Mouse (Mus musculus) naive thymus-derived CD4-positive, alpha-beta T cell, adult 2 months (primary cell): ENCODE measurements at regions not wholly inside any gene's neighbourhood (a gene's known extent, or its start where the extent isn't known, plus 50 kb on each side); places are given as distances from the start of the nearest gene placed in this dataset.

Experiments used
- DNase-seq: peaks from one replicate; pipeline ENCODE4 v3.0.0-alpha.2; 2011; ENCODE audit warnings: low read depth

- DNase-seq, result no peak
These were observed 136.3 kb downstream of the Utp6 start for GRCm38 (mm10) chr11:79825881-79826280.

GRCm38 (mm10) chr11:79823631-79824310, 138.4 kb downstream of the Utp6 start:
- no peak for DNase-seq

GRCm38 (mm10) chr11:79821986-79822385, 140.2 kb downstream of the Utp6 start:
- no peak for DNase-seq

GRCm38 (mm10) chr11:79815156-79815555, 147.0 kb downstream of the Utp6 start:
- DNase-seq, result no peak

GRCm38 (mm10) chr11:79806911-79807466, 155.2 kb downstream of the Utp6 start:
- DNase-seq, result peak; percentile 52

GRCm38 (mm10) chr11:79806417-79806816, 155.8 kb downstream of the Utp6 start:
- DNase-seq, result no peak

GRCm38 (mm10) chr11:79805981-79806415, 156.2 kb downstream of the Utp6 start:
- no peak for DNase-seq

GRCm38 (mm10) chr11:79803971-79804370, 158.2 kb downstream of the Utp6 start:
- no peak for DNase-seq

GRCm38 (mm10) chr11:79803006-79803405, 159.2 kb downstream of the Utp6 start:
- no peak for DNase-seq

GRCm38 (mm10) chr11:79802566-79802965, 159.6 kb downstream of the Utp6 start:
- no peak for DNase-seq

GRCm38 (mm10) chr11:79800256-79800655, 161.9 kb downstream of the Utp6 start:
- DNase-seq, result no peak

- no peak for DNase-seq
These were observed 173.9 kb downstream of the Utp6 start for GRCm38 (mm10) chr11:79788251-79788741.

GRCm38 (mm10) chr11:79787766-79788165, 174.4 kb downstream of the Utp6 start:
- DNase-seq, result no peak

GRCm38 (mm10) chr11:79784071-79784470, 178.1 kb downstream of the Utp6 start:
- DNase-seq, result no peak

- no peak for DNase-seq
These were observed 180.2 kb downstream of the Utp6 start for GRCm38 (mm10) chr11:79781966-79782365.

GRCm38 (mm10) chr11:79779756-79780155, 182.4 kb downstream of the Utp6 start:
- no peak for DNase-seq

GRCm38 (mm10) chr11:79778522-79778921, 183.7 kb downstream of the Utp6 start:
- no peak for DNase-seq

- DNase-seq, result no peak
These were observed 184.2 kb downstream of the Utp6 start for GRCm38 (mm10) chr11:79777988-79778387.

GRCm38 (mm10) chr11:79776577-79776976, 185.6 kb downstream of the Rab11fip4 start:
- no peak for DNase-seq

- DNase-seq, result no peak
These were observed 182.7 kb downstream of the Rab11fip4 start for GRCm38 (mm10) chr11:79773755-79774154.

- DNase-seq, result no peak
These were observed 180.4 kb downstream of the Rab11fip4 start for GRCm38 (mm10) chr11:79771431-79771830.

GRCm38 (mm10) chr11:79767111-79767510, 176.1 kb downstream of the Rab11fip4 start:
- no peak for DNase-seq

- DNase-seq, result no peak
These were observed 175.0 kb downstream of the Rab11fip4 start for GRCm38 (mm10) chr11:79766036-79766435.

GRCm38 (mm10) chr11:79765396-79765795, 174.4 kb downstream of the Rab11fip4 start:
- DNase-seq, result no peak
